Mouse (Mus musculus): Measurements from ENCODE around the gene Actn2. TPM values are rescaled to one million over a fixed set of nuclear protein-coding genes. Genes with fewer than 3 reads are reported as not detected.
A peak's percentile ranks its signal among the peaks of the same experiment; 100 is the strongest.

Actn2 gene
- polyA plus RNA-seq (2015; fragmentation: Nextera tagmentation; extraction: Ambion mirVana), result 2.4 and 2.6 TPM in 2 replicates

DNA sequence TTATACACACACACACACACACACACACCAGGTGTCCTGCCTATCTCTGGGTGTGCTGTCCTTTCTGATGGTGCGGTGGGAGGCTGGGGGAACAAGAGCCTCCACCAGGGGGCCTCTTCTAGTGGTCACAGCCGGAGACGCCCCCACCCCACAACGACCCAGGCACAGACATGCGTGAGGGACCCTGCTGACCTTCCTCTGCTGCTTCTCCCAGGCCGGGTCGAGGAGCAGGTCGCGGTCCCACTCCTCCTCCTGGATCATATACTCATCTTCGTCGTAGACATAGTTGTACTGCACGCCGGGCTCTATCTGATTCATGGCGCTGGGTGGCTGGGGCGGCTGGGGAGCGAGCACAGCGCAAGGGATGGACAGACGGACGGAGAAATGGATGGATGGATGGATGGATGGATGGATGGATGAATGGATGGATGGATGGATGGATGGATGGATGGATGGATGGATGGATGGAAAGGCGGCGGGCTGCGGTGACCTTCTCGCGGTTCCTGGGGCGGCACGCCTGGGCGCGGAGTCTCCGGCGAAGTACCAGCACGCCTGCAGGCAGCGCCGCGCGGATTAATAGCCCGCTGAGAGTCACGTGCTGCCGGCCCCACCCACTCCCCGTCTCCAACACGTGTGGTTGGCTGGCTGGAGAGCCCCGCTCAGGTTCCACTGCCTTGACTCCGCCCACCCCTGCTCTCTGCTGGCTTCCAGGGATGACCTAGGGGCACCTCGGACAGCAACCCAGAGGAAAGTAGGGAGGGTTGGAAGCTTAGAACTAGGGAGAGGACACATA lies at the start of gene Actn2:
TSS of gene Actn2 (minus strand) at position 578 of the 793 bp plus-strand sequence.
- no peak within 1 kb of the TSS for H3K27ac ChIP-seq (replicated peaks)
- H3K4me3 ChIP-seq, result peak within 1 kb of the TSS; percentile 51
- peak within 1 kb of the TSS; percentile 95 for H3K4me2 ChIP-seq (replicated peaks)
- H3K27me3 ChIP-seq, result no peaks in the 10 kb centered on the region
- peaks cover 4% of the 10 kb centered on the region for H3K4me1 ChIP-seq
- ATAC-seq (replicated peaks), result peak; percentile 99
- under 1% methylated on average over 43 of the region's 43 CpGs for WGBS
- H3K36me3 ChIP-seq, result no peaks in the 10 kb centered on the region
- no peaks in the 10 kb centered on the region for H3K9me3 ChIP-seq
- H3K9ac ChIP-seq (replicated peaks), result peak within 1 kb of the TSS; percentile 65

GRCm38 (mm10) chr13:12386286-12386685 lies 45.7 kb upstream of the Actn2 start:
- H3K4me3 ChIP-seq, result no peak overlapping the region
- ATAC-seq (replicated peaks), result no peak
- no peak overlapping the region for H3K27ac ChIP-seq (replicated peaks)
- no peaks in the 10 kb centered on the region for H3K36me3 ChIP-seq
- no peaks in the 10 kb centered on the region for H3K9me3 ChIP-seq
- H3K4me1 ChIP-seq, result no peaks in the 10 kb centered on the region
- no peaks in the 10 kb centered on the region for H3K27me3 ChIP-seq
- no peak overlapping the region for H3K9ac ChIP-seq (replicated peaks)
- no peak overlapping the region for H3K4me2 ChIP-seq (replicated peaks)

- H3K4me1 ChIP-seq, result no peaks in the 10 kb centered on the region
- H3K9me3 ChIP-seq, result no peaks in the 10 kb centered on the region
- no peak overlapping the region for H3K4me3 ChIP-seq
- H3K4me2 ChIP-seq (replicated peaks), result no peak overlapping the region
- no peaks in the 10 kb centered on the region for H3K36me3 ChIP-seq
- H3K9ac ChIP-seq (replicated peaks), result no peak overlapping the region
- no peaks in the 10 kb centered on the region for H3K27me3 ChIP-seq
- ATAC-seq (replicated peaks), result no peak
- no peak overlapping the region for H3K27ac ChIP-seq (replicated peaks)
Measured at GRCm38 (mm10) chr13:12384796-12385195, 44.2 kb upstream of the Actn2 start.

- WGBS, result 61% methylated on average over 1 of the region's 1 CpGs
- no peak overlapping the region for H3K27ac ChIP-seq (replicated peaks)
- no peaks in the 10 kb centered on the region for H3K27me3 ChIP-seq
- H3K9ac ChIP-seq (replicated peaks), result no peak overlapping the region
- H3K36me3 ChIP-seq, result no peaks in the 10 kb centered on the region
- no peaks in the 10 kb centered on the region for H3K4me1 ChIP-seq
- ATAC-seq (replicated peaks), result no peak
- no peak overlapping the region for H3K4me3 ChIP-seq
- H3K4me2 ChIP-seq (replicated peaks), result no peak overlapping the region
- no peaks in the 10 kb centered on the region for H3K9me3 ChIP-seq
Measured at GRCm38 (mm10) chr13:12376778-12377177, 36.2 kb upstream of the Actn2 start.

GRCm38 (mm10) chr13:12372755-12373154 lies 32.2 kb upstream of the Actn2 start:
- no peak overlapping the region for H3K4me3 ChIP-seq
- no peaks in the 10 kb centered on the region for H3K36me3 ChIP-seq
- no peaks in the 10 kb centered on the region for H3K27me3 ChIP-seq
- H3K4me1 ChIP-seq, result no peaks in the 10 kb centered on the region
- ATAC-seq (replicated peaks), result no peak
- no peak overlapping the region for H3K4me2 ChIP-seq (replicated peaks)
- no peaks in the 10 kb centered on the region for H3K9me3 ChIP-seq
- WGBS, result 88% methylated on average over 3 of the region's 3 CpGs
- no peak overlapping the region for H3K27ac ChIP-seq (replicated peaks)
- H3K9ac ChIP-seq (replicated peaks), result no peak overlapping the region

DNA sequence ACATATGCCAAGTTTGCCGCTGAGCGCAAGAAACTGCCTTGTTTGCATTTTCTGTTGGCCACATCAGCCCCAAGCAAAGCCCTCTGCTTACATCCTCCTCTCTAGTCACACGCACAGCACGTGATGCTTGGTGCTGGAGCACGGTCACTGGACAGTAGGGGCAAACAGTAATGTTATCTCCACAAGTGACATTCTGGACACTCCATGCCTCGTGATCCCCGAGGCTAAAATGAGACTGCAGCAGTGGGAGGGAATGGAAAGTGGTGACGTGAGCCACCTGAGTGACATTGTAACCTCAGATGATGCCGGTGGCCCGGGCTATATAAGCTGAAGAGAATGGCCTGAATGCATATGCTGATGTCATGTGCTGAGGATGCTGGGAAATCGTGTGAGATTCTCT lies 29.4 kb upstream of the Actn2 start:
- Histone ChIP-seq H3K9me3 (no peaks in the 10 kb centered on the region), H3K9ac (replicated peaks) (no peak overlapping the region), H3K36me3 (no peaks in the 10 kb centered on the region), H3K4me3 (no peak overlapping the region), H3K4me2 (replicated peaks) (no peak overlapping the region), H3K27me3 (no peaks in the 10 kb centered on the region), H3K27ac (replicated peaks) (no peak overlapping the region), H3K4me1 (no peaks in the 10 kb centered on the region)
- no peak for ATAC-seq (replicated peaks)
- WGBS, result 86% methylated on average over 11 of the region's 11 CpGs

DNA sequence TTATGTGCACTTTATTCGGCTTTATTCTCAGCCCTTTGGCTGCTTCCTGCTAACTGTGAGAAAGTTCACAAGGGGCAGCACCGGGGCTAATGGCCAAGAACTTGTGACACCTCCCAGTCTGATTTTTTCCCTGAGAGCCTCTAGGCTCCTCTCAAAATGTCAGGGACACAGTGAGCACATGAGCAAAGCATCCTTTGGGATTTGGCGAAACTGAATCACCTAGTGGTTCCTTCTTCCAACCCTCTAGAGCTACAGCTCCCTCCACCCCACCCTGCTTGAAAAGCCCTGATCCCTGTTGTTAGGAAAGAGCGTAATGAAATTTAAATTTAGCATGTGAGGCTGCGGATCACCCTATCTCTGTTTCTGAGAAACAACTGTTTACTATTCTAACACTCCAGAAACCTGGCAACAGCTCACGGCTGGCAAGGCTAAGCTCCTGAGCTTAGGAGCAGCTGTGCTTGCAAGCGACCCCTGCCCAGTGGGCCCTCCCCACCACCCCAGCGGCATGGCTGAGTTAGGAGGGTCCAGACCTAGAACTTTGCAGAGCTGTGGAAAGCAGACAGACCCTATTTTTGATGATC lies 28.6 kb upstream of the Actn2 start:
- Histone ChIP-seq H3K9me3 (no peaks in the 10 kb centered on the region), H3K27ac (replicated peaks) (no peak overlapping the region), H3K4me2 (replicated peaks) (no peak overlapping the region), H3K9ac (replicated peaks) (no peak overlapping the region), H3K4me3 (no peak overlapping the region), H3K27me3 (no peaks in the 10 kb centered on the region), H3K36me3 (no peaks in the 10 kb centered on the region), H3K4me1 (no peaks in the 10 kb centered on the region)
- ATAC-seq (replicated peaks), result 0 out of 2 replicates have a peak, but pooled peaks have one; percentile 43
- 55% methylated on average over 8 of the region's 8 CpGs for WGBS

DNA sequence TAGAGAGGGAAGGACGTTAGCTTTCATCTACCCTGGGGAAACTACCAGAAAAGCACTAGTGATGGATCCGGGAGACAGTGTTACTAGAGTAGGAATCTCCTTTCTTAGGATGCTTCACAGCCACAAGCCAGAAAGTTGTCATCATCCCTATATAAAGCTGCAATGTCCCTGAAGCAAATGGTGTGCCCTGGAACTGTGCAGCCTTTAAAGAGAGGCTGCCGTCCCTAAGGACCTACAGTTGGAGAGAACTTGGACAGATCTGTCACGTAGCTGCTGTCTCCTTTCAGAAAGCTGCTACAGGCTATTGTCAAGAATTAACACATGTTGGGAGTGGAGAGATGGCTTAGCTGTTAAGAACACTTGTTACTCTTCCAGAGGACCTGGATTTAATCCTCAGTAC lies 20.9 kb upstream of the Actn2 start:
- no peak overlapping the region for H3K9ac ChIP-seq (replicated peaks)
- no peaks in the 10 kb centered on the region for H3K9me3 ChIP-seq
- H3K27me3 ChIP-seq, result no peaks in the 10 kb centered on the region
- no peaks in the 10 kb centered on the region for H3K4me1 ChIP-seq
- H3K27ac ChIP-seq (replicated peaks), result no peak overlapping the region
- no peak for ATAC-seq (replicated peaks)
- no peak overlapping the region for H3K4me2 ChIP-seq (replicated peaks)
- WGBS, result 81% methylated on average over 4 of the region's 4 CpGs
- no peaks in the 10 kb centered on the region for H3K36me3 ChIP-seq
- H3K4me3 ChIP-seq, result no peak overlapping the region

- no peak for ATAC-seq (replicated peaks)
- Histone ChIP-seq H3K27me3 (no peaks in the 10 kb centered on the region), H3K4me1 (no peaks in the 10 kb centered on the region), H3K4me2 (replicated peaks) (no peak overlapping the region), H3K27ac (replicated peaks) (no peak overlapping the region), H3K4me3 (no peak overlapping the region), H3K9me3 (no peaks in the 10 kb centered on the region), H3K36me3 (no peaks in the 10 kb centered on the region), H3K9ac (replicated peaks) (no peak overlapping the region)
- WGBS, result 85% methylated on average over 5 of the region's 5 CpGs
Measured at GRCm38 (mm10) chr13:12357554-12357953, 17.0 kb upstream of the Actn2 start.

DNA sequence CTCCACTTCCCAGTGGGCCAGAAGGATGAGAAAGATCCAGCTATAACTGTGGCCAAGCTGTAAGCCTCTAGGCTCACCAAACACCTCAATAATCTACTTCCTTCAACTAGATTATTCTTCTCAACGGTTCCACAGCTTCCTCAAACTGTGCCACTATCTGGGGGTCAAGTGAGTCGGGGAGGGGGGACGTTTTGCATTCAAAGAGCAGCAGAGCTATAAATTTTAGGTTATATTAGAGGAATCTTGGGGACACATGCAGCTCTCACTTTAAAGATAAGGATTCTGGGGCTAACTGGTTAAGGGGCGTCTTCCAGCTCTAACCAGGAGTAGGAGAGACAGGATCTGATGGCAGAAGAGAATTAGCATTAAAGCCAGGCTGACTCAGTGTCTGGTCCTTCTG lies 15.6 kb upstream of the Actn2 start:
- no peak overlapping the region for H3K4me3 ChIP-seq
- H3K4me1 ChIP-seq, result no peaks in the 10 kb centered on the region
- no peak overlapping the region for H3K27ac ChIP-seq (replicated peaks)
- no peak for ATAC-seq (replicated peaks)
- no peak overlapping the region for H3K9ac ChIP-seq (replicated peaks)
- no peaks in the 10 kb centered on the region for H3K9me3 ChIP-seq
- H3K27me3 ChIP-seq, result no peaks in the 10 kb centered on the region
- no peaks in the 10 kb centered on the region for H3K36me3 ChIP-seq
- WGBS, result 79% methylated on average over 4 of the region's 4 CpGs
- H3K4me2 ChIP-seq (replicated peaks), result no peak overlapping the region

GRCm38 (mm10) chr13:12349197-12349824 lies 8.8 kb upstream of the Actn2 start:
- H3K9ac ChIP-seq (replicated peaks), result no peak overlapping the region
- H3K4me3 ChIP-seq, result no peak overlapping the region
- no peak for ATAC-seq (replicated peaks)
- H3K27ac ChIP-seq (replicated peaks), result no peak overlapping the region
- H3K36me3 ChIP-seq, result no peaks in the 10 kb centered on the region
- no peaks in the 10 kb centered on the region for H3K4me1 ChIP-seq
- no peaks in the 10 kb centered on the region for H3K9me3 ChIP-seq
- WGBS, result 78% methylated on average over 13 of the region's 13 CpGs
- no peaks in the 10 kb centered on the region for H3K27me3 ChIP-seq
- no peak overlapping the region for H3K4me2 ChIP-seq (replicated peaks)

- 59% methylated on average over 3 of the region's 3 CpGs for WGBS
- Histone ChIP-seq H3K4me2 (replicated peaks) (no peak overlapping the region), H3K9ac (replicated peaks) (no peak overlapping the region), H3K9me3 (no peaks in the 10 kb centered on the region), H3K27me3 (no peaks in the 10 kb centered on the region), H3K36me3 (no peaks in the 10 kb centered on the region), H3K27ac (replicated peaks) (no peak overlapping the region), H3K4me1 (no peaks in the 10 kb centered on the region), H3K4me3 (no peak overlapping the region)
- no peak for ATAC-seq (replicated peaks)
Measured at GRCm38 (mm10) chr13:12346837-12347236, 6.3 kb upstream of the Actn2 start.
